Mouse (Mus musculus) olfactory bulb, adult 2 months (tissue): ENCODE data around the gene Tmem163.

Experiments
- CTCF ChIP-seq: fragments of 200-500 bp; IDR thresholded peaks from 2 replicates; pipeline ENCODE4 v1.5.1; 2012; ENCODE audit warnings: low read depth, mild to moderate bottlenecking, low read length, moderate library complexity; ENCODE audit not compliant: insufficient read depth
- POLR2A ChIP-seq: fragments of 200-500 bp; IDR thresholded peaks from 2 replicates; pipeline ENCODE4 v1.6.1; 2012; ENCODE audit warnings: mild to moderate bottlenecking, low read depth, low read length, moderate library complexity; ENCODE audit not compliant: insufficient read depth

DNA sequence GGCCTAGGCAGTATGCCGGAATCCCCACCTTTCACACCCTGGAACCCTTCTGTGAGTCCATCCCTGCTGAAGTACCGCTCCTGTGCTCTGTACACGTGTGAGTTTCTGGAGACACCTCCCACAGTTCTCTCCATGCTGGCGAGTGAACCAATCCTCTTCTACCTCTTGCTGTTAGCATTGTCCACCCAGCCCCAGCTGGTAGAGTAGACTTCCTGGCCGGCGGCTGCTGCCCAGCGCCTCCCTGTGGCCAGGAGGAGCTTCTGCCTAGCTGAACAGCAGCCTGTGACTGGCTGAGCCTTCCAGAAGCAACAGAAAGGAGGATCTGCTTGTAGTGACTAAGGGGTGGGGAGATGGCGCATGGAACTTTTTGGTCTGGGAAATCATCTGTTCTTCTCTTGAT is 195.2 kb downstream of the Tmem163 start:
- TF ChIP-seq CTCF (no peak), POLR2A (no peak)
